Mouse (Mus musculus) erythroblast, adult 5-6 weeks (primary cell): Measurements from ENCODE around the gene Prl2b1. TPM values are rescaled to one million over a fixed set of nuclear protein-coding genes. Genes with fewer than 3 reads are reported as not detected.

Source experiments
- ATAC-seq: replicated peaks from 2 replicates; pipeline ENCODE4 v1.8.0; 2016; ENCODE audit warnings: moderate number of reproducible peaks, mild to moderate bottlenecking, moderate TSS enrichment, inconsistent platforms; ENCODE audit not compliant: poor library complexity, low FRiP score, severe bottlenecking
- total RNA-seq, 2 experiments: library from RNA; stranded (forward) in 1 of 2; stranded (reverse) in 1 of 2; fragments of 150-400 nt in 1 of 2; fragments of 200-764, 138-1000 nt in 1 of 2; gene quantifications; 2 replicates each; pipeline versions ENCODE4 v1.2.3 to v1.2.4; 2015 to 2017; ENCODE audit warnings: low replicate concordance in 2 of 2

Prl2b1 gene
- not detected in 2 replicates for total RNA-seq (2015; ENCODE audit: low replicate concordance)
- total RNA-seq (2017; ENCODE audit: low replicate concordance) = not detected in 2 replicates

GRCm38 (mm10) chr13:27390746-27391145, at the start of gene Prl2b1:
Gene Prl2b1, minus strand, starts transcription at chr13:27390846.
- no peak for ATAC-seq

GRCm38 (mm10) chr13:27438588-27438987, 47.9 kb upstream of the Prl2b1 start, which contains the start of gene Prl8a6:
Gene Prl8a6, minus strand, starts transcription at chr13:27438688.
- ATAC-seq = no peak

- no peak for ATAC-seq
Observed at GRCm38 (mm10) chr13:27433159-27433558, 42.5 kb upstream of the Prl2b1 start.

GRCm38 (mm10) chr13:27413640-27414039, 23.0 kb upstream of the Prl2b1 start:
- no peak for ATAC-seq

- ATAC-seq = no peak
Observed at GRCm38 (mm10) chr13:27399061-27399724, 8.5 kb upstream of the Prl2b1 start.

- no peak for ATAC-seq
Observed at GRCm38 (mm10) chr13:27345373-27345772, 45.3 kb downstream of the Prl2b1 start, which contains the start of gene Prl8a2. Gene Prl8a2, plus strand, starts transcription at chr13:27345673.

- ATAC-seq = no peak
Observed at GRCm38 (mm10) chr13:27342733-27343275, 47.8 kb downstream of the Prl2b1 start.

- no peak for ATAC-seq
Observed at GRCm38 (mm10) chr13:27334989-27335388, 55.7 kb downstream of the Prl2b1 start.

Other genes starting within 250 kb of the Prl2b1 start
- not detected in 2 replicates for gene Prl3d3, start 234.1 kb downstream of the Prl2b1 start, total RNA-seq (2015; ENCODE audit: low replicate concordance)
- not detected in 2 replicates for gene Prl3d3, start 234.1 kb downstream of the Prl2b1 start, total RNA-seq (2017; ENCODE audit: low replicate concordance)
- gene Prl3c1, start 194.2 kb downstream of the Prl2b1 start, total RNA-seq (2015; ENCODE audit: low replicate concordance) = not detected in 2 replicates
- not detected in 2 replicates for gene Prl3c1, start 194.2 kb downstream of the Prl2b1 start, total RNA-seq (2017; ENCODE audit: low replicate concordance)
- not detected in 2 replicates for gene Prl3b1, start 149.0 kb downstream of the Prl2b1 start, total RNA-seq (2015; ENCODE audit: low replicate concordance)
- gene Prl3b1, start 149.0 kb downstream of the Prl2b1 start, total RNA-seq (2017; ENCODE audit: low replicate concordance) = not detected in 2 replicates
- gene Prl3a1, start 131.4 kb downstream of the Prl2b1 start, total RNA-seq (2015; ENCODE audit: low replicate concordance) = not detected in 2 replicates
- not detected in 2 replicates for gene Prl3a1, start 131.4 kb downstream of the Prl2b1 start, total RNA-seq (2017; ENCODE audit: low replicate concordance)
- gene Prl6a1, start 78.2 kb downstream of the Prl2b1 start, total RNA-seq (2015; ENCODE audit: low replicate concordance) = not detected in 2 replicates
- gene Prl6a1, start 78.2 kb downstream of the Prl2b1 start, total RNA-seq (2017; ENCODE audit: low replicate concordance) = not detected in 2 replicates
- not detected in 2 replicates for gene Prl8a2, start 45.2 kb downstream of the Prl2b1 start, total RNA-seq (2015; ENCODE audit: low replicate concordance)
- gene Prl8a2, start 45.2 kb downstream of the Prl2b1 start, total RNA-seq (2017; ENCODE audit: low replicate concordance) = not detected in 2 replicates
- gene Prl8a6, start 47.8 kb upstream of the Prl2b1 start, total RNA-seq (2015; ENCODE audit: low replicate concordance) = not detected in 2 replicates
- gene Prl8a6, start 47.8 kb upstream of the Prl2b1 start, total RNA-seq (2017; ENCODE audit: low replicate concordance) = not detected in 2 replicates
- not detected in 2 replicates for gene Prl8a8, start 122.4 kb upstream of the Prl2b1 start, total RNA-seq (2015; ENCODE audit: low replicate concordance)
- gene Prl8a8, start 122.4 kb upstream of the Prl2b1 start, total RNA-seq (2017; ENCODE audit: low replicate concordance) = not detected in 2 replicates
- not detected in 2 replicates for gene Prl8a9, start 173.8 kb upstream of the Prl2b1 start, total RNA-seq (2015; ENCODE audit: low replicate concordance)
- not detected in 2 replicates for gene Prl8a9, start 173.8 kb upstream of the Prl2b1 start, total RNA-seq (2017; ENCODE audit: low replicate concordance)
- not detected in 2 replicates for gene Prl8a1, start 191.3 kb upstream of the Prl2b1 start, total RNA-seq (2015; ENCODE audit: low replicate concordance)
- gene Prl8a1, start 191.3 kb upstream of the Prl2b1 start, total RNA-seq (2017; ENCODE audit: low replicate concordance) = not detected in 2 replicates
- not detected in 2 replicates for gene Prl7b1, start 219.7 kb upstream of the Prl2b1 start, total RNA-seq (2015; ENCODE audit: low replicate concordance)
- not detected in 2 replicates for gene Prl7b1, start 219.7 kb upstream of the Prl2b1 start, total RNA-seq (2017; ENCODE audit: low replicate concordance)